Mouse (Mus musculus) forebrain, postnatal 0 days (tissue): Measurements from ENCODE around the gene Birc2. TPM values are rescaled to one million over a fixed set of nuclear protein-coding genes. Genes with fewer than 3 reads are reported as not detected.
"Not testable (repeated sequence)": the region's sequence is repeated elsewhere in the genome, so short reads cannot be mapped to it uniquely, and the experiment has no call there.

Experiments
- ATAC-seq: fragments of 200-750 bp; cut with Nextera tagmentation; 2 replicates; pipeline ENCODE4 v1.8.0; 2017; ENCODE audit warnings: mild to moderate bottlenecking, moderate library complexity
- DNase-seq: peaks from one replicate; pipeline ENCODE4 v3.0.0-alpha.2; 2015
- H3K27ac ChIP-seq: fragments of 300-500 bp; sonication (generic); 2 replicates; pipeline ENCODE4 v1.5.1; 2014; ENCODE audit warnings: low read depth, mild to moderate bottlenecking, antibody characterized with exemption, low read length, moderate library complexity, mixed read lengths
- H3K27me3 ChIP-seq: fragments of 300-500 bp; sonication (generic); 2 replicates; pipeline ENCODE4 v1.6.1; 2014; ENCODE audit warnings: mild to moderate bottlenecking, low read length, mixed read lengths; ENCODE audit not compliant: insufficient read depth
- H3K36me3 ChIP-seq: fragments of 300-500 bp; sonication (generic); 2 replicates; pipeline ENCODE4 v1.6.1; 2014; ENCODE audit warnings: mild to moderate bottlenecking, moderate library complexity; ENCODE audit not compliant: insufficient read depth
- H3K4me1 ChIP-seq: fragments of 300-500 bp; sonication (generic); 2 replicates; pipeline ENCODE4 v1.6.1; 2014; ENCODE audit warnings: antibody characterized with exemption; ENCODE audit not compliant: insufficient read depth
- H3K4me2 ChIP-seq: fragments of 300-500 bp; sonication (generic); 2 replicates; pipeline ENCODE4 v1.6.1; 2014; ENCODE audit warnings: low read depth, mild to moderate bottlenecking, moderate library complexity
- H3K4me3 ChIP-seq: fragments of 300-500 bp; sonication (generic); 2 replicates; pipeline ENCODE4 v1.5.1; 2014; ENCODE audit warnings: low read depth, low read length, mixed read lengths
- H3K9ac ChIP-seq: fragments of 300-500 bp; sonication (generic); 2 replicates; pipeline ENCODE4 v1.6.1; 2014; ENCODE audit warnings: mild to moderate bottlenecking
- H3K9me3 ChIP-seq: fragments of 300-500 bp; sonication (generic); 2 replicates; pipeline ENCODE4 v1.6.1; 2016; ENCODE audit warnings: low read length
- CTCF ChIP-seq: sonication (generic); IDR thresholded peaks from 2 replicates; pipeline ENCODE4 v1.5.1; 2016; ENCODE audit warnings: antibody characterized with exemption, control low read depth, low read depth
- WGBS: fragments of 180-500 bp; shearing (Covaris S2); extraction: QIAGEN DNeasy Blood & Tissue Kit; methylation state at CpG from one replicate; pipeline ENCODE4 v1.1.7; 2014; 5-methylcytosine and 5-hydroxymethylcytosine counted together
- polyA plus RNA-seq: library from polyadenylated mRNA; unstranded; fragments of >200 nt; fragmentation: Nextera tagmentation; extraction: Ambion mirVana; gene quantifications from 2 replicates; pipeline ENCODE4 v1.2.1, GENCODE M21; 2015
- total RNA-seq: library from RNA; depleted of rRNA; stranded (reverse); fragments of >200 nt; gene quantifications from 2 replicates; pipeline ENCODE4 v1.2.3, GENCODE M21; 2014

Gene Birc2
- total and polyA plus RNA-seq, 2 experiments from 2014 or later = 28.8 to 54.2 TPM

- H3K9ac ChIP-seq = no peak overlapping the region
- no peaks in the 10 kb centered on the region for H3K27me3 ChIP-seq
- ATAC-seq = no peak
- H3K9me3 ChIP-seq = no peaks in the 10 kb centered on the region
- DNase-seq = no peak
- H3K4me3 ChIP-seq = no peak overlapping the region
- no peak overlapping the region for H3K4me2 ChIP-seq
- H3K36me3 ChIP-seq = no peaks in the 10 kb centered on the region
- no peak overlapping the region for H3K27ac ChIP-seq
- H3K4me1 ChIP-seq = no peaks in the 10 kb centered on the region
- TF ChIP-seq CTCF = no peak
- WGBS = 71% methylated on average over 4 of the region's 4 CpGs
These were observed 34.6 kb upstream of the Birc2 start for GRCm38 (mm10) chr9:7871316-7872043.

- Histone ChIP-seq H3K4me3 (no peak overlapping the region), H3K4me2 (no peak overlapping the region), H3K36me3 (no peaks in the 10 kb centered on the region), H3K4me1 (no peaks in the 10 kb centered on the region), H3K27me3 (no peaks in the 10 kb centered on the region), H3K27ac (no peak overlapping the region), H3K9me3 (no peaks in the 10 kb centered on the region), H3K9ac (no peak overlapping the region)
- no peak for TF ChIP-seq CTCF
- DNase-seq = no peak
- WGBS = 94% methylated on average over 10 of the region's 10 CpGs
- no peak for ATAC-seq
These were observed 33.9 kb upstream of the Birc2 start for GRCm38 (mm10) chr9:7870556-7871315.

- Histone ChIP-seq H3K27ac (no peak overlapping the region), H3K4me1 (no peaks in the 10 kb centered on the region), H3K9me3 (no peaks in the 10 kb centered on the region), H3K27me3 (no peaks in the 10 kb centered on the region), H3K4me2 (no peak overlapping the region), H3K36me3 (no peaks in the 10 kb centered on the region), H3K4me3 (no peak overlapping the region), H3K9ac (no peak overlapping the region)
- DNase-seq (no peak), ATAC-seq (no peak)
- no peak for TF ChIP-seq CTCF
- 97% methylated on average over 4 of the region's 4 CpGs for WGBS
These were observed 32.1 kb upstream of the Birc2 start for GRCm38 (mm10) chr9:7868838-7869491.

GRCm38 (mm10) chr9:7867981-7868380 is 31.1 kb upstream of the Birc2 start:
- 98% methylated on average over 3 of the region's 3 CpGs for WGBS
- TF ChIP-seq CTCF = no peak
- Histone ChIP-seq H3K36me3 (no peaks in the 10 kb centered on the region), H3K27me3 (no peaks in the 10 kb centered on the region), H3K4me2 (no peak overlapping the region), H3K27ac (no peak overlapping the region), H3K4me3 (no peak overlapping the region), H3K9me3 (no peaks in the 10 kb centered on the region), H3K9ac (no peak overlapping the region), H3K4me1 (no peaks in the 10 kb centered on the region)
- ATAC-seq (no peak), DNase-seq (no peak)

- WGBS = 85% methylated on average over 2 of the region's 2 CpGs
These were observed 30.1 kb upstream of the Birc2 start for GRCm38 (mm10) chr9:7866981-7867380.

GRCm38 (mm10) chr9:7860976-7861375 is 24.1 kb upstream of the Birc2 start:
- H3K4me3 ChIP-seq = no peak overlapping the region
- no peaks in the 10 kb centered on the region for H3K4me1 ChIP-seq
- H3K27me3 ChIP-seq = no peaks in the 10 kb centered on the region

More at GRCm38 (mm10) chr9:7866981-7867380, 30.1 kb upstream of the Birc2 start:
- H3K36me3 ChIP-seq, H3K4me3 ChIP-seq, DNase-seq, H3K27me3 ChIP-seq, ATAC-seq, H3K4me1 ChIP-seq, H3K9ac ChIP-seq, H3K9me3 ChIP-seq, H3K4me2 ChIP-seq, H3K27ac ChIP-seq: not testable (repeated sequence)

GRCm38 (mm10) chr9:7855912-7856311 is 19.0 kb upstream of the Birc2 start:
- no peaks in the 10 kb centered on the region for H3K4me1 ChIP-seq
- H3K4me3 ChIP-seq = no peak overlapping the region
- no peaks in the 10 kb centered on the region for H3K9me3 ChIP-seq
- no peaks in the 10 kb centered on the region for H3K36me3 ChIP-seq
- ATAC-seq = no peak
- 62% methylated on average over 3 of the region's 3 CpGs for WGBS
- no peak for TF ChIP-seq CTCF
- no peaks in the 10 kb centered on the region for H3K27me3 ChIP-seq
- no peak overlapping the region for H3K9ac ChIP-seq
- DNase-seq = no peak
- H3K4me2 ChIP-seq = no peak overlapping the region
- no peak overlapping the region for H3K27ac ChIP-seq

More at GRCm38 (mm10) chr9:7860976-7861375, 24.1 kb upstream of the Birc2 start:
- no peaks in the 10 kb centered on the region for H3K36me3 ChIP-seq
- no peaks in the 10 kb centered on the region for H3K9me3 ChIP-seq
- H3K4me2 ChIP-seq = no peak overlapping the region
- 86% methylated on average over 5 of the region's 5 CpGs for WGBS
- no peak for TF ChIP-seq CTCF
- no peak overlapping the region for H3K9ac ChIP-seq
- DNase-seq = no peak
- no peak overlapping the region for H3K27ac ChIP-seq
- no peak for ATAC-seq
